Mouse (Mus musculus): Measurements from ENCODE around the gene Spata19.
A peak's percentile ranks its signal among the peaks of the same experiment; 100 is the strongest.

Spata19 gene

DNA sequence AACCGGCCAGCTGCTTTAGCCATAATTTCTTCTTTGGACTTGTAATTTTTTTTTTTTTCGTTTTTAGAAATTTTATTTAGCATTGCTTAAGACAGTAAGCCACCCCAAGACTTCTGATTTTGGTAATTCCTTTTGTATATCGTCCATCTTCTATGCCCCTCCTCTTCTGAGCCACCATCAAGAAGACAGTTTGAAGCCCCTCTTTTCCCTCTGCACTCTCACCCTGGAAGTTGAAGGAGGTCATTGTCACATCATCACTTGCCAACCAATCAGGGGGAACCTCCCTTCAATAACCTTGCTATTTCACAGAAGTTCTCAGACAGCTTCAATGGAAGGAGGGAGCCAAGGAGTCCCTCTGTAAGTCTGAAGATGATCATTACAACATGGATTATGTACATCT, at the start of gene Spata19:
TSS of gene Spata19 (plus strand) at position 301 of the 400 bp plus-strand sequence.
- no peak for DNase-seq

DNA sequence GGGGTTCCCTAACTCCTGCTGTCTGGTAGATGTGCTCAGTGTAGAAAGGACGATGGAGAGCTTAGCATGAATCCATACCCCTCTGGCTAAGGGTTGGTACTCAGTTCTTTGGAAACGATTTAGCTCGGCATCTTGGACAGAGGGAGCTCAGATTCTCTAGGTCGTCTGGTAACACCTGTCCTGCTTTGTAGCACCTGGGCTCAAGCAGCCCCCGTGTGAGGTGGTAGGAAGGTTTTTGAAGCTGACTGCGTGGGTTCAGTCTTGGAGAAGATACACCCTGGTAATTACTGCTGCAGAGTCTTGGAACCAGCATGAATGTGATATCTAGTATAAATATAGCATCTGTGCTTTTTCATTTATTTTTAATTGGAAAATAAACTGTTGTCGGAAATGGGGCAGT, 43.5 kb upstream of the Spata19 start:
- DNase-seq: no peak

GRCm38 (mm10) chr9:27357893-27358292, 38.7 kb upstream of the Spata19 start:
- DNase-seq: no peak

- DNase-seq: no peak
These were observed 29.4 kb upstream of the Spata19 start for GRCm38 (mm10) chr9:27367231-27367630.

GRCm38 (mm10) chr9:27369108-27369507, 27.5 kb upstream of the Spata19 start:
- DNase-seq: peak; percentile 2 to 6

DNA sequence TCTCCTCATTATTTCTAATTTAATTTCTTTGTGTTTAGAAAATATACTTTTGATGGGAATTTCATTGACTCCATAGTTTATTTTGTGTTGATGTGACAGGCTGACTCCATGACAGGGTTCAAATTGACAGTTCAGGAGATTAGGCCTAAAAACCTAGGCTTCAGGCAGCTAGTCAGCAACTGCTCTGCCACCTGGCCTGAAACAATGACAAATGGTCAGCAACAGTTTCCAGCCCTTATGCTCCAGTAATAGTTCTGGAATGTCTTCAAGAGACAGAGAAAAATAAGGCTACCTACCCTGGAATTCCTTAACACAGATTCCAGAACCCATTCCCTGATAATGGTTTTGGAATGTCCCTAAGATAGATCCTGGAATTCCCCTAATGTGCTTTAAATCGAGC, 20.9 kb upstream of the Spata19 start:
- no peak for DNase-seq

DNA sequence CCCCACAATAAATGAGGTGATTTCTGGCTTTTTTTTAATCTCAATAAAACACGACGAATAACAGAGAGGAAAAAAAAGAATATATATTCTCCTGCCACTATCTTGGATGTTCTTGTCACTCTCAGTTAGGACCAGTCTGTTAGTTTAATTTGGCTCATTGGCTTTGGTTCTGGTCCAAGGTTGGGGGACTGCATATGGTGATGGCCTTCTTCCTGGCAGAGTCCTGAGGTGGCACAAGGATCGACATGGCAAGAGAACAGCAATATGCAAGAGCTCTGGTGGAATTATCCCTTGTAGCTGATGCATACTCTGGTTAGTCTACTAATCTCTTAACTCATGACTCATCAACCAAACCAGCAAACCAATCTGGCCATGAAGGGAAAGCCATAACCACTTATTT, 9.6 kb upstream of the Spata19 start:
- DNase-seq: no peak

GRCm38 (mm10) chr9:27401169-27401568, 4.6 kb downstream of the Spata19 start:
- no peak for DNase-seq

DNA sequence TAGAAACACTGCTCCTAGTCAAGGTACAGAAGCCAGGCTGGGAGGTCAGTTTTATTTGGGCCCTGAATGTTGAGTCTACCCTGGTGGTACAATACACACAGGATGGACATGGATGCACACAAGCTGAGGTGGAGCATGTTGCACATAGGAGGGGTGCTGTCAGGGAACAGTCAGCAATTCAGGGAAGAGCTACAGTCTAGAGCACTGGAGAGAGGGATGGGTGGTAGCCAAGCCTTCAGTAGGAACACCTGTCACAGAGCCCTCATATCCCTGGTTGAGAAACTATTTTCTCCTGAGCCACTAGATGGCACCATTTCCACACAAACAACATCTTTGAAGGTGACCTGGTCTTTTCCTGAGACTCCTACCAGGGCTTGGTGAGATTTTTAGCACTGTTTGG, 13.1 kb downstream of the Spata19 start:
- peak; percentile 6 to 9 for DNase-seq

- peak; percentile 6 to 50 for DNase-seq
These were observed 17.5 kb downstream of the Spata19 start for GRCm38 (mm10) chr9:27414058-27414460.

GRCm38 (mm10) chr9:27424511-27424910, 27.9 kb downstream of the Spata19 start:
- DNase-seq: no peak

- no peak for DNase-seq
These were observed 32.0 kb downstream of the Spata19 start for GRCm38 (mm10) chr9:27428552-27428951.

- DNase-seq: no peak
These were observed 36.7 kb downstream of the Spata19 start for GRCm38 (mm10) chr9:27433301-27433700.

GRCm38 (mm10) chr9:27435936-27436335, 39.3 kb downstream of the Spata19 start:
- DNase-seq: no peak

DNA sequence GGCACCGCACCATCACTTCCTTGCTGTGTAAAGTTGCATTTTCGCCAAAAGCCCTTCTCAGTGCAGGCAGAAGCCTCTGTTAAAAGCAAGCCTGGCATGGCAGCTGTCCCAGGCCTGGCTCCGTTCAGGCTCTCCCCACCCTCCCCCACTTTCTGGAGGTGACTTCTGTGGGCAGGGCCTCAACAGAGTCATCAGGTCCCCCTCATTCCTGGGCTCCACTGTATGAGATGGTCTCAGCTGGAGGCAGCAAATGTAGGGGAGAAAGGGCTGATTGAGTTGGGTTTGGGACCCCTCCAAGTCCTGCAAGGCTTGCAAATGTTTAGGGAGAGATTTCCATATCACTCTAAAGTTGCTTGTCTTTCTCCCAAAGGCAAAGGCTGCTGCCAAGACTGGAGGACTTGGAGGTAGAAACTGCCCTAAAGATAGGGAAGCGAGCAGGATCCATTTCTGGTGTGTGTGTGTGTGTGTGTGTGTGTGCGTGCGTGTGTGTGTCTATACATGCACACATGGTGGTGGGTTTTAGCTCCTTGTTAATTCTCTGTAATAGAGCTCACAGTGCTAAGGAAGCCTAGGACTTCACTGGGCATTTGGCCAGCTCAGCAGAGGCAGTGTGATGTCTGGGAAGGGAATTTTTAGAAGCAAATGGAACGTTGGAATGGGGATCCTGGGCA, 40.9 kb downstream of the Spata19 start:
- DNase-seq: no peak

GRCm38 (mm10) chr9:27449780-27450422, 53.3 kb downstream of the Spata19 start:
- DNase-seq: no peak

Measured in kidney, adult 8-10 months (tissue).